Mouse (Mus musculus) midbrain, embryonic 12.5 days (tissue): ENCODE measurements around the gene Sowahb. TPM values are rescaled to one million over a fixed set of nuclear protein-coding genes. Genes with fewer than 3 reads are reported as not detected.
"Not testable (repeated sequence)": the region's sequence is repeated elsewhere in the genome, so short reads cannot be mapped to it uniquely, and the experiment has no call there.

Source experiments
- ATAC-seq: fragments of 200-750 bp; cut with Nextera tagmentation; 2 replicates; pipeline ENCODE4 v1.8.0; 2017; ENCODE audit warnings: low read depth, moderate TSS enrichment, moderate library complexity; ENCODE audit not compliant: low FRiP score
- H3K27ac ChIP-seq: fragments of 300-500 bp; sonication (generic); replicated peaks from 2 replicates; pipeline ENCODE4 v1.5.1; 2016; ENCODE audit warnings: mild to moderate bottlenecking
- H3K27me3 ChIP-seq: fragments of 300-500 bp; sonication (generic); 2 replicates; pipeline ENCODE4 v1.6.1; 2016; ENCODE audit warnings: mild to moderate bottlenecking
- H3K36me3 ChIP-seq: fragments of 300-500 bp; sonication (generic); 2 replicates; pipeline ENCODE4 v1.6.1; 2016
- H3K4me1 ChIP-seq: fragments of 300-500 bp; sonication (generic); 2 replicates; pipeline ENCODE4 v1.6.1; 2016
- H3K4me2 ChIP-seq: fragments of 300-500 bp; sonication (generic); replicated peaks from 2 replicates; pipeline ENCODE4 v1.6.1; 2016; ENCODE audit warnings: mild to moderate bottlenecking, moderate library complexity
- H3K4me3 ChIP-seq: fragments of 300-500 bp; sonication (generic); 2 replicates; pipeline ENCODE4 v1.5.1; 2016; ENCODE audit warnings: mild to moderate bottlenecking
- H3K9ac ChIP-seq: fragments of 300-500 bp; sonication (generic); replicated peaks from 2 replicates; pipeline ENCODE4 v1.6.1; 2016; ENCODE audit warnings: mild to moderate bottlenecking, moderate library complexity
- H3K9me3 ChIP-seq: fragments of 300-500 bp; sonication (generic); 2 replicates; pipeline ENCODE4 v1.6.1; 2016; ENCODE audit warnings: mild to moderate bottlenecking
- WGBS: fragments of 180-500 bp; shearing (Covaris S2); methylation state at CpG from one replicate; pipeline ENCODE4 v1.1.7; 2016; 5-methylcytosine and 5-hydroxymethylcytosine counted together
- polyA plus RNA-seq: library from polyadenylated mRNA; unstranded; fragments of >200 nt; fragmentation: Nextera tagmentation; extraction: Ambion mirVana; gene quantifications from 2 replicates; pipeline ENCODE4 v1.2.1, GENCODE M21; 2016

Sowahb gene
- polyA plus RNA-seq, 1 experiment from 2014 or later = 0.04 TPM

GRCm38 (mm10) chr5:93020024-93020666 is 24.7 kb downstream of the Sowahb start:
- WGBS = 73% methylated on average over 6 of the region's 6 CpGs
- Histone ChIP-seq H3K4me3 (no peak overlapping the region), H3K9ac (no peak overlapping the region), H3K27ac (no peak overlapping the region), H3K36me3 (no peaks in the 10 kb centered on the region), H3K9me3 (no peaks in the 10 kb centered on the region), H3K4me1 (0 out of 2 replicates have a peak, but pooled peaks cover 2% of the 10 kb centered on the region), H3K27me3 (no peaks in the 10 kb centered on the region), H3K4me2 (no peak overlapping the region)
- ATAC-seq = no peak

- H3K4me3 ChIP-seq, H3K27ac ChIP-seq, H3K9ac ChIP-seq, ATAC-seq, H3K4me1 ChIP-seq, H3K9me3 ChIP-seq, H3K4me2 ChIP-seq, H3K36me3 ChIP-seq, H3K27me3 ChIP-seq: not testable (repeated sequence)
- WGBS = 97% methylated on average over 10 of the region's 10 CpGs
Observed at GRCm38 (mm10) chr5:93019207-93019606, 25.6 kb downstream of the Sowahb start.

GRCm38 (mm10) chr5:93017678-93018077 is 27.1 kb downstream of the Sowahb start:
- Histone ChIP-seq H3K4me1 (0 out of 2 replicates have a peak, but pooled peaks cover 2% of the 10 kb centered on the region), H3K36me3 (no peaks in the 10 kb centered on the region), H3K27ac (no peak overlapping the region), H3K4me2 (no peak overlapping the region), H3K27me3 (no peaks in the 10 kb centered on the region), H3K9ac (no peak overlapping the region), H3K9me3 (no peaks in the 10 kb centered on the region), H3K4me3 (no peak overlapping the region)
- WGBS = 80% methylated on average over 3 of the region's 3 CpGs
- ATAC-seq = no peak

GRCm38 (mm10) chr5:93008256-93008655 is 36.6 kb downstream of the Sowahb start:
- no peaks in the 10 kb centered on the region for H3K27me3 ChIP-seq
- H3K27ac ChIP-seq = no peak overlapping the region
- no peak overlapping the region for H3K9ac ChIP-seq
- no peaks in the 10 kb centered on the region for H3K36me3 ChIP-seq
- no peak for ATAC-seq
- 0 out of 2 replicates have a peak, but pooled peaks cover 12% of the 10 kb centered on the region for H3K4me1 ChIP-seq
- no peaks in the 10 kb centered on the region for H3K9me3 ChIP-seq
- 92% methylated on average over 9 of the region's 9 CpGs for WGBS
- no peak overlapping the region for H3K4me3 ChIP-seq
- H3K4me2 ChIP-seq = no peak overlapping the region

DNA sequence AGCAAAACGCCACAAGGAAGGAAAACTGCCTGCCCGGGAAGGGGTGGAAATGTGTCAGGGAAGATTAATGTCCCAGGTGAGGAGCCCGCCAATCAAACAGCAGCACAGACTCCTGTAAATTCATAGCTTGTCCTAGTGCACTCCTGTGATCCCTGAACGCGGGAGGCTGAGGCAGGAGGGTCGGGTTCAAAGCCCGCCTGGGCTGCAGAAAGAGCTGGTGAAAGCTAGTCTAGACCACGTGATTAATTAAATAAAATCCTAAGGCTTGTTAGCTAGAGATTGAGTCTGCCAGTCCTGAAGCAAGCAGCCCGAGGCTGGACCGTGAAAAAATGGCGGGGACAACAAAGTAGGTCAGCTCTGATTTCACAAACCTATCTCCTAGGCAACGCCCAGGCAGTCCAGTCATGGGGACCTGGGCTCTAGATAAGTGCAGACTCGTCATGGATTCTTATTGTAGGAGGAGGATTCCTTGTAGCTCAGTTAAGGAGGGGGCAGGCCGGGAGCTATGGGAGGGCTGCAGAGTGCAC is 38.9 kb downstream of the Sowahb start:
- Histone ChIP-seq H3K4me3 (no peak overlapping the region), H3K27ac (no peak overlapping the region; the same call in 1 of the 2 replicates), H3K9ac (no peak overlapping the region), H3K4me1 (0 out of 2 replicates have a peak, but pooled peaks cover 12% of the 10 kb centered on the region), H3K4me2 (peak overlapping the region; percentile 21), H3K9me3 (no peaks in the 10 kb centered on the region), H3K27me3 (no peaks in the 10 kb centered on the region), H3K36me3 (no peaks in the 10 kb centered on the region)
- peak; percentile 47 for ATAC-seq
- WGBS = 37% methylated on average over 14 of the region's 14 CpGs

DNA sequence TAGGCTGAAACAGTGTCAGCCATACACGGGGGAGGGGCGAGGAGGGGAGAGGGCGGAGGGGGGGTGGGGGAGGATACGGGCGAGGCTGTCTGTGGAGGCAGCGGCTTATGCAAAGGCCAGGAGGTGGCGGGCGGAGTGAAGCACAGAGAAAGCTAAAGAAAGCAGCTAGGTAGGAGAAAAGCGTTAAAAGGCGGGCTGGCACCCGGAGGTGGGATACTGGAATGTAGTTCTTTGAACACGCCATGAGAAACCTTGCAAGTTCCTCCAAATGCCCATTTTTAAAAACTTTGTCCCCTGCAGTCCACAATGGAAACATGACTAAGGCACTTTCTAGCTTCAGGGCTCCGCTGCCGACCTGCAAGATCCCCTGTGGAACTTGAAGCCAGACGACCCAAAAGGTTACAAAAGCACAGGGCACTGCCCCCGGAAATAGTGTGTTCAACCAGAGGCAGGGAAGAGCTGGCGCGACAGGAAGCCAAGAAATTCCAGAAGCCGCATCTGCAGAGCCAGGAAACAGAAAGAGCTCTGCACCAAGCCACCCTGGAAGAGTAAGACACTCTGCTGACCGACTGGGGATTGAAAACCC is 39.5 kb downstream of the Sowahb start:
- Histone ChIP-seq H3K9me3 (no peaks in the 10 kb centered on the region), H3K4me3 (no peak overlapping the region), H3K9ac (no peak overlapping the region), H3K4me2 (peak overlapping the region; percentile 21), H3K36me3 (no peaks in the 10 kb centered on the region), H3K4me1 (0 out of 2 replicates have a peak, but pooled peaks cover 12% of the 10 kb centered on the region), H3K27me3 (no peaks in the 10 kb centered on the region), H3K27ac (no peak overlapping the region; the same call in 1 of the 2 replicates)
- no peak for ATAC-seq
- WGBS = 7% methylated on average over 19 of the region's 20 CpGs

- ATAC-seq = no peak
- Histone ChIP-seq H3K9ac (no peak overlapping the region), H3K4me3 (no peak overlapping the region), H3K36me3 (no peaks in the 10 kb centered on the region), H3K9me3 (no peaks in the 10 kb centered on the region), H3K4me1 (peaks cover 17% of the 10 kb centered on the region; the same call in 1 of the 2 replicates), H3K4me2 (no peak overlapping the region), H3K27ac (no peak overlapping the region), H3K27me3 (no peaks in the 10 kb centered on the region)
- WGBS = 88% methylated on average over 2 of the region's 2 CpGs
Observed at GRCm38 (mm10) chr5:93002615-93003014, 42.2 kb downstream of the Sowahb start.

DNA sequence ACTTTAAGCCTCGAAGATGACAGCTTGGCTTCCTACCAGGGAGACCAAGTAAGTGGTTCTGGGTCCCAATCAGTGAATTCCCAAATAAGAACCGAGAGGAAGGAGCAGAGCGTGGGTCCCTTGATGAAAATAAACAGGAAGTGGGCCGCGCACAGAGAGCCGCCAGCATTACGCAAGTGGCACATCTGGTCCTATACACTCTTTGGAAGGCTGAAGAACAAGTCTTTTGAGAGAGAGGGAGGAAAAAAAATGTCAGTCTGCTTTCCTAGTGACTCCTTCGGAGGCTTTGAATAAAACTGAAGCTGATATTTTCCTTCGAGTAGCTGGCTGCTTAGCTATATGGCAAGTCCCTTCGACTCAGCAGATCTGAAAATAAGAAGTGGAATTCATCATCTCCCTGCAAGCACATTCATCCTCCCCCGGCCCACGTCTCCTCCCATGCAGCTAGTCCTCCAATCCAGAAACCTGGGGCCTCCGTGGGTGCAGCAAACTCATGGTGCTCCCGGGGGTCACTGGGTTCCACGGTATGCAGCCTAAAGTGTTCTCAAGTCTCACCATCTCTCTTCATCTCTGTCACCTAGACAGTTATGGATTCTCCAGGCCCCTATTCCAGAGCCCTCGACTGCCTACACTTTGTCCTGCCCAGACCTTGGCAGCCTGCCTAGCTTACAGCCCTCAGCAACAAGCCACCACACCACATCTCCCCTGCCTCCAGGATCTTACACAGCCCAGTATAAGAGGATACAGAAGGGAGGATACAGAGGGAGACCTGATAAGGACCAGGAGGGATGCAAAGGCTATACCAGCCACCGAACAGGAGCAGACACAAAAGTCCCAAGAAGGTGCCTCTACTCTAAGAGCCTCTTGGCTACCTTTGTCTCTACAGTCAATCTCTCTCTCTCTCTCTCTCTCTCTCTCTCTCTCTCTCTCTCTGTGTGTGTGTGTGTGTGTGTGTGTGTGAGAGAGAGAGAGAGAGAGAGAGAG is 43.8 kb downstream of the Sowahb start:
- Histone ChIP-seq H3K27ac (no peak overlapping the region), H3K27me3 (no peaks in the 10 kb centered on the region), H3K9ac (no peak overlapping the region), H3K9me3 (no peaks in the 10 kb centered on the region), H3K4me2 (no peak overlapping the region), H3K4me3 (no peak overlapping the region), H3K4me1 (peaks cover 18% of the 10 kb centered on the region; the same call in 1 of the 2 replicates), H3K36me3 (no peaks in the 10 kb centered on the region)
- ATAC-seq = no peak
- 82% methylated on average over 17 of the region's 17 CpGs for WGBS

DNA sequence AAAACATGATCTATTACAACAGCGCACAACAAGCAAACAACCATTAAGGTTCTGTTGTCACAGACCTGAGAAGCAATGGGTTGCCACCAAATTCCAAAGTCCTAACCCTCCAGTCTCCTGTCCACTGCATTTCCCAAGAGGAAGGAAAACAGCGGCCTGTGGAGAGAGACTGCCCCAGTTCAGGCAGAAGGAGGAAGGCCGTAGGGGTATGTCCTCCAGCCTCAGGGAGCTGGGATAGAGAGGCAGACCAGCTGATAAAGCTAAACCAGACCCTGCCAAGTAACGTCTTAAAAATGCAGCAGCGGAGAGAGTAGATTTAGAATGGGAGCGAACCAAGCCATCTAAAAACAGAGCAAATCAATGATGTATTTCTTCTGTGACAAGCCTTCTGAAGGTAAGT is 44.8 kb downstream of the Sowahb start:
- Histone ChIP-seq H3K9ac (no peak overlapping the region), H3K4me3 (no peak overlapping the region), H3K4me1 (peaks cover 8% of the 10 kb centered on the region; the same call in 1 of the 2 replicates), H3K27me3 (no peaks in the 10 kb centered on the region), H3K36me3 (no peaks in the 10 kb centered on the region), H3K9me3 (no peaks in the 10 kb centered on the region), H3K27ac (no peak overlapping the region), H3K4me2 (no peak overlapping the region)
- WGBS = 84% methylated on average over 6 of the region's 6 CpGs
- no peak for ATAC-seq

GRCm38 (mm10) chr5:92998494-92999016 is 46.3 kb downstream of the Sowahb start:
- no peaks in the 10 kb centered on the region for H3K27me3 ChIP-seq
- no peak overlapping the region for H3K4me3 ChIP-seq
- 60% methylated on average over 5 of the region's 5 CpGs for WGBS
- no peak overlapping the region for H3K4me2 ChIP-seq
- no peak overlapping the region for H3K9ac ChIP-seq
- H3K4me1 ChIP-seq = peaks cover 8% of the 10 kb centered on the region; the same call in 1 of the 2 replicates
- ATAC-seq = no peak
- H3K36me3 ChIP-seq = no peaks in the 10 kb centered on the region
- no peak overlapping the region for H3K27ac ChIP-seq
- no peaks in the 10 kb centered on the region for H3K9me3 ChIP-seq

GRCm38 (mm10) chr5:92997428-92998120 is 47.2 kb downstream of the Sowahb start:
- no peaks in the 10 kb centered on the region for H3K27me3 ChIP-seq
- no peaks in the 10 kb centered on the region for H3K9me3 ChIP-seq
- no peak overlapping the region for H3K9ac ChIP-seq
- no peak overlapping the region for H3K4me2 ChIP-seq
- 0 out of 2 replicates have a peak overlapping the region, but pooled peaks have one; percentile 15 for H3K27ac ChIP-seq
- WGBS = 48% methylated on average over 5 of the region's 5 CpGs
- peaks cover 8% of the 10 kb centered on the region; the same call in 1 of the 2 replicates for H3K4me1 ChIP-seq
- ATAC-seq = no peak
- no peaks in the 10 kb centered on the region for H3K36me3 ChIP-seq
- H3K4me3 ChIP-seq = no peak overlapping the region
